Mouse (Mus musculus): ENCODE measurements around the gene Trpc7.

Gene Trpc7

DNA sequence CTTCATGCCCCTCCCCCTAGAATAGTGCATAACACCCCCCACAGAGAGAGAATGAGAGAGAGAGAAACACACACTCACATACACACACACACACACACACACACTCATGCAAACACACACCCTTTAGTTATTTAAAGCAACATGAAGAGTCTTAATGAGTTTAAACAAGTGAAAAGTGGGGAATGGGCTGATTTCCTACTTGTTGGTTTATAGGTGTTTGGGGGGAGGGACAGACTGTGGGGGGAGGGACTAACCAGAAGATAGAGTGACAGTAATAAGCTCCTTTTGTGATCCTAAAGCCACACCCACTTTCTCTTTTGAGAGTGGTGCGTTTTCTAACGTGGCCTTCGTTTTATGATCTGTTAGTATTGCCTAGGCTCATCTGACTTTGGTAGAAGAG lies at the start of gene Trpc7:
Trpc7 (minus strand) TSS at position 101 of the 400 bp plus-strand sequence.
- no peak for DNase-seq (ENCODE audit: low read depth, low spot score)

DNA sequence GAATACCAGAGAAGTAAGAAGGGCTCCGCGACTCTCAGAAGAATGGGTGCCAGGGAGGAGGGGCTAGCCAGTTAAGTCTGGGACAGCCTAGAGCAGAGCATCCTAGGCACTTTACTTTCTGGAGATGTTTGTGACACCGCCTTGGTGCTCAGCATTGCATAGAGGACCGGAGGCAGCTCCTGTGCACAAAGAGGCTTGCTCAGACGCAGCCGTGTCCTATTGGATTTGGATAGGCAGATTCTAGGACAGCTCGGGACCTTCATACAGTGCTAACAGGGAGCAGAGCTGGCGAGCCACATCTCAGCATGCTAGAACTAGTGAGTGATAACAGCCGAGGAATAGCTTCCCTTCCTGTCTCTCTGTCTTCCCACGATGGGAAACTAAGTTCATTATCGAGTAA lies 43.5 kb upstream of the Trpc7 start:
- no peak for DNase-seq (ENCODE audit: low read depth, low spot score)

DNA sequence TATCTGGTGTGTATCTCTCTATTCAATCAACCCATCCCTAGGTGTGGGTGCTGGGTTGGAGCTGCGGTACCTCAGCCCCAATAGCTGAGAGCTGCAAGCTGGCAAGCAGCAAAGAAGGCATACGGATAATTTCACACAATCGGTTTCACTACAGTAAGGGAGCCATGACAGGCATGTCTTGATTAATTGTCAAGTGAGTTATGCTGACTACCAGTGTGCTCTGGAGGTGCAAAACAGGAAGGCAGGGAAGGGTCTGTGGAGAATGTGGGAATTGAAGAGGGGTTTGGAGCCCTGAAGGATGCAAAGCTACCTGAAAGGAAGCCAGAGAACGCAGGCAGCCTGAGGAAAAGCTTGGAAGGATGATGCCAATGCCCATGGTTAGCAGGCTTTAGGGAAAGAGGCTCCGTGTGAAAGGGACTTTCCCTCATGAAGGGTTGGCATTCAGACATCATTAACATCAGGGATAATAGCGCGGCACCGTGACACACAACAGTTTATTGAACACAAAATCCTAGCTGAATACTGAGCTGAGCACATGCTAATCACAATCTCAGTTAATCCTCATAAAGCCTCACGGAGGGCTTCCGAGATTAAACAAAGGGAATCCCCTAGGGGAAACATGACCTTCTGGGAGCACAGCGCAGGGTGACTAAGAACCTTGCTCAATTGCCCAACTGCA lies 38.2 kb upstream of the Trpc7 start:
- no peak for DNase-seq (ENCODE audit: low read depth, low spot score)

DNA sequence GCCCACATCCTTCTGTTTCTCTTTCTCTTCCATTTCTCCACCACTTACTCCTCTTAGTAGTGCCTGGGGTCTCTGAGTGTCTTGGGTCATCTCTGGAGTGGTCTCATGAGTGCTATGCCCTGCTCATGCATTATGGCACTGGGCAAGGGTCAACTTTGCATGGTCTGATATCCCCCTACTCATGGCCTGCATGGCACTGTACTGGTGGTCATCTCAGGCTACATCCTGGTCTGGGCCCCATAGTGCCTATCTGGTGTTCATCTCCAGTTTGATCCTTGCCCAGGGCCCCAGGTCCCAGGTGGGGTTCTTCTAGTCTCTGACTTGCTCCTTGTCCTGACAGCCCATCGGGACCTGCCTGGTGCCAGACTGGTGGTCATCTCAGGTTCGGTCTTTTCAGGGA lies 34.6 kb upstream of the Trpc7 start:
- no peak for DNase-seq (ENCODE audit: low read depth, low spot score)

DNA sequence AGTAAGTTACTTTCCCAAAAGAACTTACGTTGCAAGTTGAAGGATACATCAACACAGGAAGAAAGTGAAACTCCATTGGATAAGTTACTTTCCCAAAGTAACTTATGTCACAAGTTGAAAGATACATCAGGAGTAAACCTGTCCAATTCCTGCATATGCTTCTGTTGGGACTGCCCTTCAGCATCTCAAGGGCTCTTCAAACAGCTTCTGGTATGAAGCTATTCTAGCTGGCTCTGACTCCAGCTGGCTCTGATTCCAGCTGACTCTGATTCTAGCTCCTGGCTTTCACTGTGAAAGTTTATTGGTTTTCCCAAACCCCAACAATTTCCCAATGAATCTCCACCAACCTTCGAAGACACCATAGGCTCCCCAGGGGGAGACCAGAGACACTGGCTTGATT lies 27.2 kb upstream of the Trpc7 start:
- no peak for DNase-seq (ENCODE audit: low read depth, low spot score)

DNA sequence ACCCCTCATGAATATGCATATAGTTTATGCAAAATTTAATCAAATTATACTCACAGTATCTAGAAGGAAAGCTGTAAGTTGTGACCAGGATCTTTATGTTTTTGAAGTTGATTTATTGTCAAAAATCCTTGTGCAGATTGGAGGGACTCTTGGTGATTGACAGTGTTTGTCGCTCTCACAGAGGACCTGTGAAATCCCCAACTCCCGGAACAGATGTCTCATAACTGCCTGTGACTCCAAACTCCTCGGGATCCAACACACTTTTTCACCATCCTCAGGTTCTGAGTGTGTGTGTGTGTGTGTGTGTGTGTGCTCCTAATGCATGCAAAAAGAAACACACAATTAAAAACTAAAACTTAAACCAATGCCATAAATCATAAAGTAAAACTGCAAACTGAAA lies 25.5 kb upstream of the Trpc7 start:
- no peak for DNase-seq (ENCODE audit: low read depth, low spot score)

DNA sequence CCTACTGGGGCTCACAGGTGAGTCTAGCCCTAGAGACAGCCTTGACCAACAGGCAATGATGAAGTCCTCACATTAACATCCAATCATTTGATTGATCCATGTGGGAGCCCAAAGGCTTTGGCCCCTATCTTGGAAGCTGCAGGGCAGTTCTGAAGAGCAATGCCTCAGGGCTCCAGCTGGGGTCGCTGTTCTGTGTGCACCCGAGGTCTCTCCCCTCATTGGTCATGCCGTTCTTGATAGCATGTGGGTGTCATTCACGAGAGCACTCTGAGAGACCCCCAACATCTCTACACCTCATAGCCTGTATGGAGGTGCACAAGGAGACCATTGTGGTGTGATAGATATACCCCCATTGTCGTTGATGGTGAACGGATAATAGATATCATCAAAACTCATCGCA lies 18.9 kb upstream of the Trpc7 start:
- DNase-seq (ENCODE audit: low read depth, low spot score), result no peak

DNA sequence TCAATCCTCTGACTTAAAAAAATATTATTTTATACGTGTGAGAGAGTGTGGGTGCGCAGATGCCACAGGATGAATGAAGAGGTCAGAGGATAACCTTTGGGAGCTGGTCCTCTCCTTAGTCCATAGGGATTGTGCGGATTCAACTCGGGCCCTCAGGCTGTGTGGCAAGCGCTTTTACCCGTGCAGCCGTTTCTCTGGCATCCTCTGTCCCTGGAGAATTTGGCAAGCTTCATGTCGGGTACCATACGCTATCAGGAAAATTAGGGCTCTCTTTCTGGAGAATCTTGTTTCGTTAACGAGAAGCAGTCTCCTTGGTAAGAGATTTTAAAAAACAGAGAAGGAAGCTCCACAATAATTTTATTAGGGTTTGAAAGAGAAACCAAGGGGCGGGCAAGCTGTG lies 15.3 kb upstream of the Trpc7 start:
- DNase-seq (ENCODE audit: low read depth, low spot score), result no peak

DNA sequence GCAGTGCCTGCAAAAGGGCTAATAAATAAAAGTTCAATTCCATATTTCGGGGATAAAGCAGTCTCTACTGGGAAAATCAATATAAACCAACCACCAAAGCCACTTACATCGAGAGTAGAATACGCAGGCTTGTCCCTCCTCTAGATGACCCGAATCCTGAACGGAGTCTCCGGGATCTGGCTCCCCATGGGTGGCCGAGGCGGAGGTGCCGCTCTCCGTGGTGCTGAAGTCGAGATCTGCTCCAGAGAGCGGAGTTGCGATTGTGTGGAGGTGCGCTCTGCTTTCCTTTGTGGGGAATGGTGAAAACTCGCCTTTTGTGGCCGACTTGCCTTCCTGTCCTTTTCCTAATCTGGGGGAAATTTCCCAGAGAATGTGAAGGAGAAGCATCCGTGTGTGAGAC lies 407 bp downstream of the Trpc7 start:
- DNase-seq (ENCODE audit: low read depth, low spot score), result peak; percentile 84

DNA sequence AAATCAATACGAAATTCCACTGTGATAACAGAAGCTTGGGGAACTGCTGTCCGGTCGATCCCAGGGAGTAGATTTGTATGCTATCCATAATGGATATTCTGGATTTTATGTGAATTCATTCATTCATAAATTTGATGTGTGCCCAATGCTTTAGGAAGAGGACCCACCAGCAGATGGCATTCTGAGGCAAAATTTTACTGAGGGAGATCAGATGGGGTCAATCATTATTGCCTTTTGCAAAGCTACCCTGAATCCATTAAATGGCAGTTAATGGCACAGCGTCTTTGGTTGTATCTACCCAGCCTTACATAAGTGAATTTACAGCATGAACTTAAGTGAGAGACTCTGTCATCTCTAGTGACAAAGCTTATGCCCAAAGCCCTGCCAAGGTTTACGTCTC lies 1.2 kb downstream of the Trpc7 start:
- no peak for DNase-seq (ENCODE audit: low read depth, low spot score)

DNA sequence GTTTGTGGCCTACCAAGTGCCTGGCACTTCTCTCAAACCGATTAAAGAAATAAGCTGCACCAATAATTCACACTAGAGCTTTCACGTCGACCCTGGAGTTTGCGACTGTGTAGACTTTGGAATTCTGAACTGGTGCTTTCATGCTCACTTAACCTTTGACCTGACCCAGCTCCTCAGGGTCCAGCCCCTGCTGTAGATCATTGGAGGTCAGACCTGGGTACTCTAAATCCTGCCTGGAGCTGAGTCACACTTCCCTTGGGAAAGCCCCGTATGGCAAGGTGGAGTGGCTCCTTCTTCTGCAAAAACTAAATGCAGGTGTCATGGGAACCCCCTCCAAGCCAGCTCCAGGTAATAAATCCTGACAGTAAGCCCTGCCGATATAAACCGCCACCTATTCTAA lies 5.9 kb downstream of the Trpc7 start:
- peak; percentile 59 for DNase-seq (ENCODE audit: low read depth, low spot score)

DNA sequence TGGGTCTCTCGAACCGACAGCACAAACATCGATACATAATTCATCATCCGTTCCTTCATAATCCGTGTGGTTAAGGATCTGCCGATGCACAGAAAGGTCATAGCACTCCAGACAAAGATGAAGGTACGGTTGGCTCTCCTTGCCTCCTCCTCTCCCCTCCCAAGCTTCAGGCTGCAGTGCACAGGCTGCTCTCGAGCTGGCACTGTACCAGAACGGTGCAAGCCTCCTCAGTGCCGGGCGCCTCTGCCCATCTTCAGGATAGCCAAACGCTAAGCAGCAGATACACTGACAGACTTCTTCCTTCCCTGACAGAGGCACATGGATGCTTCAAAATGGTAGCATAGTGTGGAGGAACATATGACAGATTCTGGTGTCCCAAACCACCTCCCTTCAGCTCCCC lies 12.9 kb downstream of the Trpc7 start:
- no peak for DNase-seq (ENCODE audit: low read depth, low spot score)

DNA sequence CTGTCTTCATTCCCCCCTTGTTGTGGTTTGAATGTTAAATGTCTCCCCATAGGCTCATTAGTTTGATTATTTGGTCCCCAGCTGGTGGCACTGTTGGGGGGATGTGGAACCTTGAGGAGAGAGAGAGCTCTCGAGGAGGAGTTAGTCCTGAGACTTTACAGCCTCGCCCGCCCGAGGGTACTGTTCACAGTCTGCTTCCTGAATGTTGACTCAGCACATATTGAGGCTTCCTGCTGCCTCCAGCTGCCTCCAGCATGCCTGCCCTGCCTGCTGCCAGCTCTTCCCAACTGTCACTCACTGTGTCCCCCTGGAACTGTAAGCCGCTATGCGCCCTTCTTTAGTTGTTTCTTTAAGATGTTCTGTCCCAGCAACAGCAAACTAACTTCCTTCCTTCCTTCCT lies 31.2 kb downstream of the Trpc7 start:
- DNase-seq (ENCODE audit: low read depth, low spot score), result no peak

DNA sequence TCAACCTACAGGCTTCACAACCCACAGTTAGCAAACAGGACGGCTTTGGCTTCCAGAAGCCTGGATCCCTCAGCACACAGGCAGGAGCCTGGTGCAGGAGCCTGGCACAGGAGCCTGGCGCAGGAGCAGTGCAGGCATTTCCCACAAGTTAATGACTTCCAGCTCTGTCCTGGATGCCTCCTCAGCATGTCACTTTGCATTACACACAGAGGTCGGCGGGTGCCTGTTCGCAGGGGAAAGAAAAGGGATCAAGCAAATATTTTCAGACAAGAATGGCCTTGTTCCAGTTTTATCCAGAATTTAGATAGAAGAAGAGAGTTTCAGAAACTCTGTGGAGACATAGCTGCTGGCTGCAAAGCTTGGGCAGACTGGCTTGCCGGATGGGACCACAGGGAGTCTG lies 33.8 kb downstream of the Trpc7 start:
- peak; percentile 11 for DNase-seq (ENCODE audit: low read depth, low spot score)

DNA sequence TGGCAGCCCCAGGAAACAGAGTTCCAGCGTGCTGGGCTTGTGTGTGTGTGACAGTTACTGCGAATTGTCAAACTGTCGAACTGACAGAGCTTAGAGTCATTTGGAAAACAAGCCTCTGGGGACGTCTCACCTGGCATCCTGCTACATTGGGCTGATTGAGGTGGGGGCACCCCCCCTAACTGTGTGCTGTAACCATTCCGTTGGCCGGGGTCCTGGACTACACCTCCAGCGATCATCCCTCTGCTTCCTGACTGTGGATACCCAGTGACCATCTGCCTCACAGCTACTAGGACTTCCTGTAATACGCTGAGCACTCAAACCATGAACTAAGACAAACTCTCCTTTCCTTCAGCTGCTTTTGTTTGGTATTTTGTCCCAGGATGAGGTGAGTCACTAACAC lies 41.3 kb downstream of the Trpc7 start:
- no peak for DNase-seq (ENCODE audit: low read depth, low spot score)

DNA sequence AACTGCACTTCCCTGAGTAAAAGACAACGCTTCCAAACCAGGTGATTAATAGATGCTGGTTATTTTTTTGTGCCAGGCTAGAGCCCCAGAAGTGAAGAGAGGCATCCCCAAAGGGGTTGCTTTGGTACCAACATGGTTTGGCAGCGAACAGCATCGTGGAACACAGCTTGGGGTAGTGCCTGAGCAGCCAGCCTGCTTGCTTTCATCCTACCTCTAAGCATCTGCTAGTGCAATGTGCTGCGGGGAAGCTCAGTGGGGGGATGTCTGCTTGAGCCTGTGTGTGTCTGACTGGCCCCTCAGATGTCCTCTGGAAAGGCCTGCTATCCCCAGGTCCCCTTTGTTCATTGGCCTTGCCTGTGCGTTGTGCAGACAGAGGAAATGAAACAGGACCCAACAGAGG lies 42.4 kb downstream of the Trpc7 start:
- DNase-seq (ENCODE audit: low read depth, low spot score), result no peak

DNA sequence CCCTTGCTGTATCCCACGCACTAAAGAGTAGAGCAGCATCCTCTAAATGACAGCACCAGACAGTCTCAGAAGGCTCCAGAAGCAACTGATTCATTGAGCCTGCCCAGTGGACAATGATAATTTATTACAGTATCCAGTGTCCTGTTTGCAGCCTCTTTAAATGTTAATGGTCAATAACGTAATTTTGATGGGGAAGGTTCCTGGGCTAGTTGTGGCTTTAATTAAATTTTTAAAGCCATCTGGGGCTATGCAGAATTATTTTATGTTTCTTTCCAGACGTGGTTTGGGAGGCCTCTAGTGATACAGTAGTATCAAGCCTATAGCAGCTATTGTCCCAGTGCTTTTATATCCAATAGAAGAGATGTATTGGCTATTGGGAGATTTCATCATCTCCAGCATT lies 49.9 kb downstream of the Trpc7 start:
- no peak for DNase-seq (ENCODE audit: low read depth, low spot score)

DNA sequence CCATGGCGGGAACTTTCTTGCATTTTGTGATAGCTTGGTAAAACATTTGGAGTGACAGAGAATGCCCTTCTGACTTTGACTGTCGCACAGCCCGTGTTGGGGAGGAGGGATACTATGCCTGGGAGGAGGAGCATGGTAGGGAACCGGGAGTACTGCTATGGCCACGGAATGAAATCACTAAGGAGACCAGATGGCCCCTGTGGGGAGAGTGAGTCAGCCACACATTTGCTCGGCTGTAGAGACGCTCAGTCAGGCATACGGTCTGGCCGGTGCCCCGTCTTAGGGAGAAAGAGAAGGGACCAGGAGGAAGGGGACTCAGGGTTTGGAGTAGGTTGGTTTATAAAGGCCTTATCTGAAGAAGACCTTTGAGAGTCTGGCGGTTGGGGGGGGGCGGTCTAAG lies 80.3 kb downstream of the Trpc7 start:
- DNase-seq (ENCODE audit: low read depth, low spot score), result no peak

DNA sequence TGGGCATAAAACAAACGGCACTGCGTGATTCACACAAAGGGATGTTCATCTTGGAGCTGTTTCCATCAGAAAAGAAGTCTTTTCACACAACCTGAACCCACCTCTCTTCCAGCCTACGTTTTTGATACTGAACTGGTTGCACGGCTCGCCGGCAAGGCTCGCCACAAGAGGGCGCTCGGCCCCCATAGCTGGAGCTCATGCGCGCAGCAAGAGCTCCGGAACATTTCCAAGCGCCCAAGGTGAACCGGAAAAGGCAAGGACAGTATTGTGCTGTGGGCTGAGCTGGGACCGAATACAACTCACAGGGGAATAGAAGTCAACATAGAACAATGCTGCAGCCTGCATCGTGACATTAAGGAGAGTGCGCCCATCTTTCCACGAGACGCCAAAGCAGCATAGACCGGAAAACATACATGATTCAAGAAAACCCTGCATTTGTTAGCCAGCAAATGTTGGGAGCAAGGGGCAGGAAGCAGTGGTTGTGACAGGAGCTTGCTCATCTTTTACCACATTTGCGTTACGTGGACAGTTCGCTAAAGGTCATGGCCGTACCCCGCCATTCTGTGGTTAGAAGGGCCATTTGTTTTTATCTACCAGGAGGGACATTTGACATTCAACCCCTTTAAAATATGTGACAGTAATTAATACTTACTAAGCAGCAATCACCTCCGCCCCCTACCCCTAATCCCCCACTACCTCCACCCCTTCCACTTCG lies 88.9 kb downstream of the Trpc7 start:
- peak; percentile 87 for DNase-seq (ENCODE audit: low read depth, low spot score)

DNA sequence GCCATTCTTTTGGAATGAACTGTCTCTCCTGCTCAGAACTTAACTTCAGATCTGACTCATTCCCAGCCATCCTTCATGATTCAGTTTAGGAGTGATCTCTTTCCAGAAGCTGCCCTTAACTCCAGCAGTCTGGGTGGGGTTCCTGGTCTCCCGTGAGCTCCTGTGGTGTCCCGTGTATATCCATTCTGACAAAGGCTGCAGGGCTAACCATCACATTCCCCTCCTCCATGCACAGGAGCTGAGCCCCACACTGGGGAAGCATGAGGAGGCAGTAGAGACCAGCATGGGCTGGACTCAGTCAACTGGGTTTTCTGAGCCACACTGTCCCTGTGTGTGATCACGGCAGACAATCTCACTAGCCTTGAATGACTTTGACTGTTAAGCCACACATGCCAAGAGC lies 90.7 kb downstream of the Trpc7 start:
- no peak for DNase-seq (ENCODE audit: low read depth, low spot score)

DNA sequence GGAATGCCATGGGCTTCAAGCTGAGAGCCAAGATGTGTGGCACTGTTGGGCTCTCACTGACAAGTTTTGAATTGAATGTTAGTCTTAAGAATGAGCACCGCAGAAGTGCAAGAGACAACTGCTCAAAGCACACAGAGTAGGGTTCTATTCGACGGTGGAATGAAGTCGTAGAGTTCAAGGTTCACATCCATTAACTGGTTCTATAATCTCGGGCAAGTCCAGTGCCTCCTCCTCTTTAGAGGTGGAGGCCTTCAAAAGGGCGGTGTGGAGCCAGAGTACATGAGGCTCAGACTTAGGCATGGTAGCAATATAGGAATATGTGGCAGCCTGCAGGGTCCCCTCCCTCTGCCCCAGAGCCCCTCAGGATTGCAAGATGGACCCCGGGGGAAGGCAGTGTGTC lies 98.3 kb downstream of the Trpc7 start:
- DNase-seq (ENCODE audit: low read depth, low spot score), result no peak

DNA sequence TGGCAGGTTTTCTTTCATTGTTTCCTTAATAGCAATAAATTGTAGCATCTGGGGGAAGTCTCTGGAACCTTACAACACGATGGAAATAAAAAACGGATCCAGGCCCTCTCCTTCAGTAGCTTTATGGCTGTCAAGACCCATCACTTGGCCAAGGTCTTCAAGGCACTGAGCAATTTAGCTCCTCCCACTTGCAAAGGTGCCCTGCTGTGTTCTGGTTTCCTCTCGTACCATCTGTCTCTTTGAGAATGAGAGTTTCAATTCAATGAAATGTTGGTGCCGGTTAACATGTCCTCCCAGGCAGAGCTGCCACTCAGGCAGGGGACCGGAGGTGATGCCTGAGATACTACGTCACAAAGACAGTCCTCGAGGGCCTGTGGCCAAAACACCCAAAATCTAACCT lies 100.3 kb downstream of the Trpc7 start:
- DNase-seq (ENCODE audit: low read depth, low spot score), result no peak

DNA sequence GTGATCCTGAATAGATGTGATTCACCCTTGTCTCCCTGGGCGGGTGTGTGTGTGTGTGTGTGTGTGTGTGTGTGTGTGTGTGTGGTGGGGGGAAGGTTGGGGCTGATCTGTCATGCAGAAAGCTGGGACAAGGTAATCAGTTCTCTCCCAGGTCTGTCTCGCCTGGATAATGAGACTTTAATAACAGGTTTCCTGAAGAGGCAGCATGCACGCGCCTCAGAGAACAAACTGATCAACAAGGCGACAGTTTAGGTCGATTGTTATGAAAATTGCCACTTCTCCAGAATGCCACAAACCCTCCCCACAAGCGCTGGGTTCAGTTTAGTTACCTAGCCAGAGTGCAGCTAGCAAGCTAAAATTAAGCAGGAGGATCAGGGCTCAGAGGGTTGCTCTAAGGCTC lies 101.4 kb downstream of the Trpc7 start:
- DNase-seq (ENCODE audit: low read depth, low spot score), result no peak

DNA sequence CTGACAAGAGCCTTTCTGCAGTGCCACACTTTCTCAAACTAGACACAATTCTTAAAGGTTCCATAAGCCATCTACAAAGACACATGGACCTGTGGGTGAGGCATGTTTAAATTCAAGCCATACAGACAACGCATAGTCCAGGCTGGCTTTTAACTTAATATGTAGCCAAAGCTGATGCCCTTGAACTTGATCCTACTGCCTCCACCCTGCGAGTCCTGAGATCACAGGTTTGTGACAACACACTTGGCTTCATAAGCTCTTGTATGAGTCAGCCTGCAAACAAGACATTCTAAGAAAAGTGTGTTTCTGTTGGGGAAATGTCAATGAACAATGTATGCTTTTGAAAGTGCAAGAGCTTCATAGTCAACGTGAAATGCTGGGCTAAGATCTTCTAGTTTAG lies 102.9 kb downstream of the Trpc7 start:
- DNase-seq (ENCODE audit: low read depth, low spot score), result no peak
